Mouse (Mus musculus) CH12.LX (cell line): ENCODE measurements at regions not wholly inside any gene's neighbourhood (a gene's known extent, or its start where the extent isn't known, plus 50 kb on each side); places are given as distances from the start of the nearest gene placed in this dataset.

Source experiments
- DNase-seq: peaks from one replicate; pipeline ENCODE4 v3.0.0-alpha.2; 2013; ENCODE audit errors: extremely low read depth
- H3K27ac ChIP-seq: 2 replicates; pipeline ENCODE4 v1.5.1; 2012; ENCODE audit warnings: low read depth, mild to moderate bottlenecking, control low read depth, moderate library complexity; ENCODE audit not compliant: insufficient read depth
- H3K27me3 ChIP-seq: replicated peaks from 2 replicates; pipeline ENCODE3; 2012; ENCODE audit warnings: inconsistent platforms
- H3K36me3 ChIP-seq, 2 experiments: replicated peaks in 1 of 2; 2 replicates each; pipeline versions ENCODE3 to v1.6.1; 2012; ENCODE audit warnings: inconsistent platforms in 1 of 2, low read length in 1 of 2, mild to moderate bottlenecking in 1 of 2, mixed read lengths in 1 of 2, moderate library complexity in 1 of 2; ENCODE audit not compliant: control insufficient read depth in 1 of 2, insufficient read depth in 1 of 2
- H3K4me1 ChIP-seq, 2 experiments: 2 replicates each; pipeline ENCODE4 v1.6.1; 2012; ENCODE audit warnings: inconsistent platforms in 1 of 2, moderate library complexity in 1 of 2; ENCODE audit not compliant: insufficient read depth in 2 of 2, control insufficient read depth in 1 of 2
- H3K4me2 ChIP-seq: 2 replicates; pipeline ENCODE4 v1.6.1; 2012; ENCODE audit warnings: low read depth, mild to moderate bottlenecking, control low read depth; ENCODE audit not compliant: poor library complexity, insufficient read depth, severe bottlenecking
- H3K4me3 ChIP-seq, 3 experiments: fragments of 150-350 bp in 1 of 3; sonication (generic) in 1 of 3; replicated peaks in 1 of 3; 2 replicates each; pipeline versions ENCODE3 to v1.5.1; 2011 to 2012; ENCODE audit warnings: low read depth in 2 of 3, low read length in 2 of 3, mild to moderate bottlenecking in 2 of 3, moderate library complexity in 2 of 3, control low read depth in 1 of 3, improper control_type of control experiment in 1 of 3, inconsistent platforms in 1 of 3, mixed read lengths in 1 of 3; ENCODE audit not compliant: poor library complexity in 1 of 3
- H3K79me2 ChIP-seq: replicated peaks from 2 replicates; pipeline ENCODE4 v1.6.1; 2012; ENCODE audit warnings: mild to moderate bottlenecking, moderate library complexity; ENCODE audit not compliant: control insufficient read depth, poor library complexity, insufficient read depth, severe bottlenecking; ENCODE audit errors: extremely low read depth
- H3K9ac ChIP-seq: 2 replicates; pipeline ENCODE4 v1.6.1; 2012; ENCODE audit warnings: low read depth, mild to moderate bottlenecking, control low read depth, moderate library complexity; ENCODE audit not compliant: insufficient read depth
- H3K9me3 ChIP-seq: replicated peaks from 2 replicates; pipeline ENCODE3; 2012; ENCODE audit warnings: low read length, inconsistent platforms, mixed read lengths
- CTCF ChIP-seq, 2 experiments: IDR thresholded peaks in 1 of 2; conservative IDR thresholded peaks in 1 of 2; 2 replicates each; pipeline ENCODE4 v1.5.1; 2011 to 2012; ENCODE audit warnings: low read depth in 2 of 2, low read length in 2 of 2, improper control_type of control experiment in 1 of 2, inconsistent platforms in 1 of 2, mild to moderate bottlenecking in 1 of 2, moderate library complexity in 1 of 2
- EP300 ChIP-seq: IDR thresholded peaks from 2 replicates; pipeline ENCODE4 v1.6.1; 2011; ENCODE audit warnings: low read length, improper control_type of control experiment
- ETS1 ChIP-seq: conservative IDR thresholded peaks from 2 replicates; pipeline ENCODE4 v1.6.1; 2012; ENCODE audit warnings: low read depth, mild to moderate bottlenecking, inconsistent platforms, low read length, improper control_type of control experiment, moderate library complexity
- HCFC1 ChIP-seq: IDR thresholded peaks from 2 replicates; pipeline ENCODE4 v1.6.1; 2012; ENCODE audit warnings: low read depth, mild to moderate bottlenecking, inconsistent platforms, low read length, improper control_type of control experiment
- IRF4 ChIP-seq: IDR thresholded peaks from 2 replicates; pipeline ENCODE4 v1.6.1; 2014; ENCODE audit warnings: low read depth, mild to moderate bottlenecking, inconsistent platforms, low read length, improper control_type of control experiment
- JUN ChIP-seq: IDR thresholded peaks from 2 replicates; pipeline ENCODE4 v1.6.1; 2011; ENCODE audit warnings: low read depth, mild to moderate bottlenecking, low read length, improper control_type of control experiment, moderate library complexity; ENCODE audit not compliant: insufficient read depth
- MAX ChIP-seq: IDR thresholded peaks from 2 replicates; pipeline ENCODE4 v1.6.1; 2011; ENCODE audit warnings: low read length, improper control_type of control experiment
- MAZ ChIP-seq: IDR thresholded peaks from 2 replicates; pipeline ENCODE4 v1.6.1; 2012; ENCODE audit warnings: low read depth, mild to moderate bottlenecking, inconsistent platforms, low read length, improper control_type of control experiment, moderate library complexity
- MEF2A ChIP-seq: IDR thresholded peaks from 2 replicates; pipeline ENCODE4 v1.6.1; 2014; ENCODE audit warnings: low read depth, mild to moderate bottlenecking, inconsistent platforms, low read length, improper control_type of control experiment, borderline replicate concordance
- MYC ChIP-seq: IDR thresholded peaks from 2 replicates; pipeline ENCODE4 v1.6.1; 2011; ENCODE audit warnings: low read depth, mild to moderate bottlenecking, improper control_type of control experiment, low read length
- NRF1 ChIP-seq: IDR thresholded peaks from 2 replicates; pipeline ENCODE4 v1.6.1; 2014; ENCODE audit warnings: low read depth, mild to moderate bottlenecking, inconsistent platforms, low read length, improper control_type of control experiment, moderate library complexity
- PAX5 ChIP-seq: IDR thresholded peaks from 2 replicates; pipeline ENCODE4 v1.6.1; 2012; ENCODE audit warnings: low read length, inconsistent platforms, mixed read lengths
- RCOR1 ChIP-seq: conservative IDR thresholded peaks from 2 replicates; pipeline ENCODE4 v1.6.1; 2012; ENCODE audit warnings: low read depth, mild to moderate bottlenecking, inconsistent platforms, low read length, improper control_type of control experiment
- SIN3A ChIP-seq: IDR thresholded peaks from 2 replicates; pipeline ENCODE4 v1.6.1; 2012; ENCODE audit warnings: low read length, improper control_type of control experiment, inconsistent platforms
- UBTF ChIP-seq: IDR thresholded peaks from 2 replicates; pipeline ENCODE4 v1.6.1; 2012; ENCODE audit warnings: low read depth, mild to moderate bottlenecking, inconsistent platforms, low read length, improper control_type of control experiment, moderate library complexity
- USF1 ChIP-seq: IDR thresholded peaks from 2 replicates; pipeline ENCODE4 v1.6.1; 2014; ENCODE audit warnings: low read depth, mild to moderate bottlenecking, inconsistent platforms, low read length, improper control_type of control experiment
- USF2 ChIP-seq: conservative IDR thresholded peaks from 2 replicates; pipeline ENCODE4 v1.6.1; 2011; ENCODE audit warnings: low read depth, low read length, improper control_type of control experiment
- ZMIZ1 ChIP-seq: IDR thresholded peaks from 2 replicates; pipeline ENCODE4 v1.6.1; 2012; ENCODE audit warnings: low read depth, mild to moderate bottlenecking, inconsistent platforms, low read length, improper control_type of control experiment
- dilution Hi-C: fragments of 300-500 bp; cut with MboI; formaldehyde crosslinking; loops from 2 replicates; pipeline ENCODE4 v1.14.3; 2020; ENCODE audit warnings: low sequenced_read_pairs; ENCODE audit not compliant: extremely low pct_unique_long_range_greater_than_20kb, extremely low pct_ligation_motif_present
- in situ Hi-C: fragments of 300-500 bp; cut with MboI; formaldehyde crosslinking; loops from 3 replicates; pipeline ENCODE4 v1.14.3; 2019; ENCODE audit warnings: low sequenced_read_pairs, low pct_ligation_motif_present, low pct_unique_long_range_greater_than_20kb, mixed read lengths

- no peak overlapping the region for H3K4me3 ChIP-seq
- dilution Hi-C loops: no loop called here
- in situ Hi-C loops: no loop called here
Observed at GRCm38 (mm10) chr14:84157412-84157811, 286.0 kb upstream of the Pcdh17 start.

GRCm38 (mm10) chr14:84175446-84175845 lies 267.9 kb upstream of the Pcdh17 start:
- Histone ChIP-seq H3K9me3 (peaks cover under 1% of the 10 kb centered on the region), H3K4me2 (no peak overlapping the region), H3K4me3 (no peak overlapping the region), H3K27me3 (no peaks in the 10 kb centered on the region), H3K36me3 (no peaks in the 10 kb centered on the region), H3K4me1 (no peaks in the 10 kb centered on the region), H3K9ac (no peak overlapping the region), H3K79me2 (no peaks in the 10 kb centered on the region), H3K27ac (no peak overlapping the region)
- dilution Hi-C loops (no loop called here), in situ Hi-C loops (no loop called here)
- TF ChIP-seq USF1 (no peak), UBTF (no peak), MYC (no peak), CTCF (conservative IDR thresholded peaks at IDR 0.05 in 1 of 2, IDR thresholded peaks at IDR 0.05 in 1 of 2; ENCODE audit: low read depth in 2 of 2, low read length in 2 of 2) (no peak), MAZ (no peak), USF2 (no peak), PAX5 (no peak), MEF2A (no peak), JUN (no peak), EP300 (no peak), RCOR1 (no peak)
- DNase-seq: no peak

More at GRCm38 (mm10) chr14:84157412-84157811, 286.0 kb upstream of the Pcdh17 start:
- H3K9me3 ChIP-seq: no peaks in the 10 kb centered on the region
- no peak overlapping the region for H3K9ac ChIP-seq
- TF ChIP-seq HCFC1 (no peak), ETS1 (no peak), EP300 (no peak), ZMIZ1 (no peak), NRF1 (no peak), IRF4 (no peak), SIN3A (no peak), JUN (no peak), MAX (no peak)
- TF ChIP-seq, all 38 proteins: peak for 0
- Histone ChIP-seq H3K27me3 (no peaks in the 10 kb centered on the region), H3K27ac (no peak overlapping the region), H3K36me3 (no peaks in the 10 kb centered on the region), H3K4me2 (no peak overlapping the region), H3K4me1 (no peaks in the 10 kb centered on the region), H3K79me2 (no peaks in the 10 kb centered on the region)
- DNase-seq: no peak
